Mouse (Mus musculus): ENCODE results near the gene Ndufab1.
"Not testable (repeated sequence)": the region's sequence is repeated elsewhere in the genome, so short reads cannot be mapped to it uniquely, and the experiment has no call there.

Gene Ndufab1

DNA sequence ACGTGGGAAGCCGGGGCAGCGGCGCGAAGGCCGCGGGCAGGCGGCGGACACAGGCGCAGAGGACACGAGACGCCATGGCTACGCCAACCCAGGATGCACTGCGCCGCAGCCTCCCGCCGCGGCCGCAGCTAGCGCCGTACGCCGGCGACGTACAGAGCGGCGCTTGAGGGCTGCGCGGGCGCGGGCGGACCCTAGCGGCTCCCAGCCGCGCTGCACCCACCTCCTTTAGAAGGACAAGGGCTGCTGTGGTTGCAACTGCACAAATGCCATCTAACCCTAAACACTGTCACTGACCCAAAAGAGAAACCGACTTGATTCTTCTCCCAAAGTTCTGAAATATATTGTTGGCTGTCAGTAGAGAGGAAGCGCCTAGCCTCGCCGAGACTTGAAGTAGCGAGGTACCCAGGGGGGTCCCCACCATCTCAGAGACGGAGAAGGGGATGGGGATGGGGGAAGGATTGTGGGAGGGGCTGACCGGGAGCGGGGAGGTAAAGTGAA is at the start of gene Ndufab1:
Ndufab1 (minus strand) TSS at position 140 of the 498 bp plus-strand sequence.
- DNase-seq = peak; percentile 85

DNA sequence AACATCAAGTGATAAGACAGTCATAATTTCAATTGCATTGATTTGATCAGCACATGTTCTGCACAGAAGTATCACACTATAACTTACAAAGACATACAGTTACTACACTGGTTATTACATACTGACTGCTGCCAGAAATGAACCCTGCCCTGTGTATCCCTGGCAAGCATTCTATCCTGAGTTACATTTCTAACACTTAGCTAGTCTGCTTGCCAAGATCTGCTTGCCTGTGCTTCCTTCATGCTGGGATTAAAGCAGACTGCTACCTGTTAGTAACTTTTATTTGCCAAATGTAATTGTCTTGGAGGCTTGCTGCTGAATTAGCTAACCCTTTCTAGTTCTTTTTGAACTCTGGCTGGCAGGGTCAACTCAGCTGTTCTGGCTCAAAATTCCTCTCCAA is 39.3 kb upstream of the Ndufab1 start:
- no peak for DNase-seq

- no peak for DNase-seq
Measured at GRCm38 (mm10) chr7:122138190-122138589, 36.5 kb upstream of the Ndufab1 start.

GRCm38 (mm10) chr7:122137071-122137470 is 35.4 kb upstream of the Ndufab1 start:
- DNase-seq = no peak

DNA sequence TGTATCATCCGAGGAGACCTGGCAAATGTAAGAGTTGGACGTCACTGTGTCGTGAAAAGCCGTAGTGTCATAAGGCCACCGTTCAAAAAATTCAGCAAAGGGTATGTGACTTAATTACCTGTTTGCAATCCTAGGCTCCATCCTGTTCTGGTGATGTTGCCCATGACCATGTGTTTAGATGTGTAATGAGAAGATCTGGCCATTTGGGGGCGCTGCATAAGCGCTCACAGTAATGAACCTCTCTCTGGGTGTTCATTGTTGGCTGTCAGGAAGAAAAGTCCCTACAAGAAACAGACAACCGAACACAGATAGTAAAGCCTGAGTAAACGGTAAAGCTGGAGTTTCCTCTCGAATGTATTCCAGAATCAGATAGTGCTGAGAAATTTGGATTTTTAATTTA is 33.4 kb upstream of the Ndufab1 start:
- DNase-seq = no peak

DNA sequence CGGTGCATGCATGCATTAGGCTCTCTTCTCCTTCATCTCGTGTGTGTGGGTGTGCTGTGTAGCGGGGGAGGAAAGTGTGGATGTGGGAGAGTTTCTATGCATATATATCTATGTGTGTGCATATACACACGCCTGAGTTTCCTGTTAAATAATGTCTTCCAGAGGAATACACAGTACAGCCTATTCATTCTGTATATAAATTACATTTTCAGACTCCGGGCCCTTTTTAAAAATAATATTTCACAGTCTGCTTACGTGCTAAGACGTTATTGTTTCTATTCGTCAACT is 31.6 kb upstream of the Ndufab1 start:
- no peak for DNase-seq

GRCm38 (mm10) chr7:122132497-122133337 is 31.0 kb upstream of the Ndufab1 start, which contains the start of the genes Palb2 and Dctn5:
Gene Palb2 (minus strand): TSS chr7:122132985.
Gene Dctn5 (plus strand): TSS chr7:122133041.
- DNase-seq = peak; percentile 97

- no peak for DNase-seq
Measured at GRCm38 (mm10) chr7:122131834-122132233, 30.1 kb upstream of the Ndufab1 start.

- DNase-seq = no peak
Measured at GRCm38 (mm10) chr7:122126946-122127345, 25.3 kb upstream of the Ndufab1 start.

DNA sequence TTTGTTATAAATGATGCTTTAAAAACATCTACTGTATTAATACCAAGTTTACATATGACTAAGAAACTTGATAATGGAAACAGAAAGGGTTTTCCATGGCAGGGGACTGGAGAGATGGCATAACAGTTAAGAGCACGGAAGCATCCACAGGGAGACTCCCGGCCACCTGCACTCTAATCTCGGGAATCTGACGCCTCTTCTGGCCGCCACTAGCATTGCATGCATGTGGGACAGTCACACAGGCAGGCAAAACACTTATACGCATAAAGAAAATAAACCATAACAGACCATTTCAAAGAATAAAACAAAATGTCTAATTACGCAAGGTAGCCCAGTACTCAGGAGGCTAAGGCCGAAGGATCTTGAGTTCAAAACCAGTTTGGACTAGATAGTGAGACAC is 23.9 kb upstream of the Ndufab1 start:
- no peak for DNase-seq

- no peak for DNase-seq
Measured at GRCm38 (mm10) chr7:122123518-122123917, 21.8 kb upstream of the Ndufab1 start.

- no peak for DNase-seq
Measured at GRCm38 (mm10) chr7:122108206-122108605, 6.5 kb upstream of the Ndufab1 start.

- not testable (repeated sequence) for DNase-seq
Measured at GRCm38 (mm10) chr7:122101014-122101746, 506 bp downstream of the Ndufab1 start.

DNA sequence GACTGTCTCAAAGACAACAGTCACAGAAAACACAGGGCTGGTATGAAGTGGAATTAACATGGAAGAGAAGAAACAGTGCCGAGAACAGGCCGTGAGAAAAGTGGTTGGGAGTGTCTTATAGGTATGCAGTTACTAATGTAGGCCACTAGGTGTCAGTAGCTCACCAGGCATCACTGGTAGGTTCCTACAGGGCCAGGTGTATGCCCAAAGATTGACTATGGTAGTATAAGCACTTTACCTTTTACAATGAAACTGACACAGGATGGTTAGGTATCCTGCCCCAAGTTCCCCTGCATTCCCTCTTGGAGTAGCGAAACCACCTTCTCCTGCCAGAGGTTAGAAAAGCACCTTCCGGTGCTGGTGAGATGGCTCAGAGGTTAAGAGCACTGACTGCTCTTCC is 2.5 kb downstream of the Ndufab1 start:
- peak; percentile 41 for DNase-seq

DNA sequence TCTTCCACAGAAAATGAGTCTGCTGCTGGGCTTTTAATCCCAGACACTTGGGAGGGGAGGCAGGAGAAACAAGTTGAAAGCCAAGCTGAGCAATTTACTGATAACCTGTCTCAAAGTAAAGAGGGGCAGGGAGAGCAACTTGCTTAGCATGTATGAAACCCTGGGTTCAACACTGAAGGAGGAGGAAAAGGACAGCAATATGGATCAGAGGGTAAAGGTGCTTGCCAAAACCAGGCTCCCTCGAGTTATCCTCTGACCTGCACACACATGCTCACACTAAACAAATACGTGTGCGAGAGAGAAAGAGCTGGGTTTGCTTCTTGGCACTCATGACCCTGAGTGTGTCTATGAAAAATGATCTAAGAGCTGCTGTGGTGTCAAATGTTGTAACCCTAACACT is 3.7 kb downstream of the Ndufab1 start:
- DNase-seq = no peak

GRCm38 (mm10) chr7:122094564-122095330 is 6.9 kb downstream of the Ndufab1 start:
- no peak for DNase-seq

DNA sequence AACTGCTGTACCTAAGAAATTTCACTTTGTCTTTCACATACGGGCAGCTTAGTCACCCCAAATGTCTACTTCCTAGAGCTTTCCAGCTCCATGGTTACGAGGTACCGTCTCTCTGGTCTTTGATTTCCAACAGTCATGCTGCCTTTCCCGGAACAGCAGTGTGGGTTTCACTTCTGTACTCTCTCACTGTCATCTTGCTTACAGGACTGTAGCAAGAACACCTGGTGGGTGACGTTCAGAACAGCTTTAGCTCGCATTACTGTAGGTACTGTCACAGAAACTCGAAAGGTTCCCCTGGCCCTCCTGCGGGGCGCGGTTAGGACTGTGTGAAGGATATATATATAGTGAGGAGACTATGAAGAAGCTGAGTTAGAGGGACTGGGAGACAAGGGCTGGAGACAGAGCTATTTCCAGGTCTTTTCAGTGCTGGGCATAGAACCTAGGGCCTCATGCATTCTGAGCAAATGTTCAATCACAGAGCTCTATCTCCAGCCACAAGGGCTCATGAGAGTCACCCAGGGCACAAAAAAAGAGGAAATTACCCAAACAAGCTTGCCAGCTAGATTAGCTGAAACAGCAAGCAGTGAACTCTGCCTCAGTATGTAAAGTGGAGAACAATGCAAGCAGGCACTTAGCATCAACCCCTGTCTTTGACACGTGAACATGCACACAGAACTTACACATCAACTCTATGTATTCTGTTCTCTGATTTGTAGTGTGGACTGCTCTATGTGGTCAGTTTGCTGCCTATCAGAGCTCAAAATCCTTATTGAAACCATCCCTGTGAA is 14.3 kb downstream of the Ndufab1 start:
- no peak for DNase-seq

DNA sequence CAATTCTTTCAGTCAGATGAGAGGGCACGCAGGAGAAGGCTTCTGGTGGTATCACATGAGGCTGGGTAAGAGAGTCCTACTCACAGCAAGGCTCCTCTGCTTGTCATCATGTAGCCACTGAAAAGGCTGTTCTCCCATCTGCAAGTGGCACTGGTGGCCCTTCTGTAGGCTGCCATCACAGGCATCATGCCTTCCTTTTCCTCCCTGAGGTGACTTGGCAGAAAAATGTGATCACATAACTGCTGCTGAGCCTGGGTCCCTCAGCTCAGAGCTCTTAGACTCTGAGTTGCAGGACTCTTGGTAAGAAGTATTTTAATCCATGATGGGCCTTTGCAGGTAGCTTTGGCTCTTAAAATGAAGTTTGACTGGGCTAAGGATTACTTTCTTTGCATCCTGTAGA is 20.6 kb downstream of the Ndufab1 start:
- DNase-seq = no peak

GRCm38 (mm10) chr7:122079798-122080554 is 21.7 kb downstream of the Ndufab1 start:
- no peak for DNase-seq

DNA sequence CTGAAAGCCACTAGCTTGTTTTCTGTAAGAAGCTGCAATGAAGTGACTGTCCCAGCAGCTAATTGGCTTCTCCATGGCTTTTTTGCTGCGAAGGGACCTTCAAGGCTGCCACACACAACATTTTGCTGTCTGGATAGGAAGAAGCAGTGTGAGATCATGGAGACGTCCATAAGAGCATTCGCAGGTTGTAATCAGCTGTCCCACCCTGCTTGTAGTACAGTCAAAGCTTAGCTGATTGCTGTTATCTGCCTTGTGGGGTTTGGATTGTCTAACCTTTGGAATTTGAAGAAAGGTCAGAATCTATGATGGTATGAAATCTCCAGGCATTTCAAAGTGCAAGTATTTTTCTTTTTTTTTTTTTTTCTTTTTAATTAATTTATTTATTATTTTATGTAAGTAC is 27.3 kb downstream of the Ndufab1 start:
- no peak for DNase-seq

- no peak for DNase-seq
Measured at GRCm38 (mm10) chr7:122067517-122068381, 33.9 kb downstream of the Ndufab1 start.
